Mouse (Mus musculus): ENCODE data around the gene Sarm1. TPM values are rescaled to one million over a fixed set of nuclear protein-coding genes. Genes with fewer than 3 reads are reported as not detected.

The Sarm1 gene
- polyA plus RNA-seq, 1 experiment from 2014 or later: 49.7 TPM

- Histone ChIP-seq H3K4me3 (replicated peaks; ENCODE audit: low read depth, low read length) (no peak overlapping the region), H3K4me2 (ENCODE audit: low read length) (no peak overlapping the region), H3K36me3 (ENCODE audit: control insufficient read depth, insufficient read depth, low read length) (peaks cover 46% of the 10 kb centered on the region), H3K27ac (replicated peaks; ENCODE audit: low read depth, low read length) (no peak overlapping the region), H3K9me3 (ENCODE audit: control insufficient read depth, low read length) (no peaks in the 10 kb centered on the region), H3K27me3 (ENCODE audit: control insufficient read depth, insufficient read depth, low read length) (no peaks in the 10 kb centered on the region), H3K4me1 (ENCODE audit: control insufficient read depth, insufficient read depth, low read length) (no peaks in the 10 kb centered on the region), H3K9ac (replicated peaks; ENCODE audit: low read length) (no peak overlapping the region)
- DNase-seq (no peak), ATAC-seq (ENCODE audit: low FRiP score, low TSS enrichment) (no peak)
- 82% methylated on average over 3 of the region's 3 CpGs for WGBS
These were observed 22.3 kb downstream of the Sarm1 start for GRCm38 (mm10) chr11:78475289-78475688.

- WGBS: 92% methylated on average over 10 of the region's 10 CpGs
- ATAC-seq (ENCODE audit: low FRiP score, low TSS enrichment) (no peak), DNase-seq (no peak)
These were observed 26.0 kb downstream of the Sarm1 start for GRCm38 (mm10) chr11:78471326-78472103.

DNA sequence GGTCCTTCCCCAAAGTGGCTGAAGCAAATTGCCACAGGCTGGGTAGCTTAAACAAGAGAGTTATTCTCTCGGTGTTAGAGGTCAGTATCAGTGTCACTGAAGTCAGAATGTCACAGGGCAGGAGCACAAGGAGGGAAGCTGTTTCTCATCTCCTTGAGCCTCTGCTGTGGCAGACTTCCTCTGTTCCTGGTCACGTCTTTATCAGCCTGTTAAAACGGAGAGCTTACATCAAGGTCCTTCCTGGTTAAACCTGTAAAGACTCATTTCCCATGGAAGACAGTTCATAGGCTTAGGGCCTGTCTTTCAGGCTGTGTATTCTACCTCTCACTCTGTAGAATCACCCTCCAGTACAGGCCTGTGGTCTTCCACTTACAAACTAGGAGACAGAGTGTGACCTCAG lies 29.6 kb downstream of the Sarm1 start:
- H3K27me3 ChIP-seq (ENCODE audit: control insufficient read depth, insufficient read depth, low read length): no peaks in the 10 kb centered on the region
- no peak for ATAC-seq (ENCODE audit: low FRiP score, low TSS enrichment)
- no peak overlapping the region for H3K9ac ChIP-seq (replicated peaks; ENCODE audit: low read length)
- no peak overlapping the region for H3K27ac ChIP-seq (replicated peaks; ENCODE audit: low read depth, low read length)
- H3K36me3 ChIP-seq (ENCODE audit: control insufficient read depth, insufficient read depth, low read length): peaks cover 11% of the 10 kb centered on the region
- H3K9me3 ChIP-seq (ENCODE audit: control insufficient read depth, low read length): no peaks in the 10 kb centered on the region
- DNase-seq: no peak
- no peak overlapping the region for H3K4me3 ChIP-seq (replicated peaks; ENCODE audit: low read depth, low read length)
- H3K4me2 ChIP-seq (ENCODE audit: low read length): no peak overlapping the region
- H3K4me1 ChIP-seq (ENCODE audit: control insufficient read depth, insufficient read depth, low read length): peaks cover 12% of the 10 kb centered on the region
- 77% methylated on average over 3 of the region's 3 CpGs for WGBS

More at GRCm38 (mm10) chr11:78471326-78472103, 26.0 kb downstream of the Sarm1 start:
- peaks cover 34% of the 10 kb centered on the region for H3K36me3 ChIP-seq (ENCODE audit: control insufficient read depth, insufficient read depth, low read length)
- no peaks in the 10 kb centered on the region for H3K9me3 ChIP-seq (ENCODE audit: control insufficient read depth, low read length)
- no peaks in the 10 kb centered on the region for H3K27me3 ChIP-seq (ENCODE audit: control insufficient read depth, insufficient read depth, low read length)
- no peak overlapping the region for H3K4me2 ChIP-seq (ENCODE audit: low read length)
- H3K4me1 ChIP-seq (ENCODE audit: control insufficient read depth, insufficient read depth, low read length): peaks cover 3% of the 10 kb centered on the region
- H3K4me3 ChIP-seq (replicated peaks; ENCODE audit: low read depth, low read length): no peak overlapping the region
- no peak overlapping the region for H3K27ac ChIP-seq (replicated peaks; ENCODE audit: low read depth, low read length)
- no peak overlapping the region for H3K9ac ChIP-seq (replicated peaks; ENCODE audit: low read length)

DNA sequence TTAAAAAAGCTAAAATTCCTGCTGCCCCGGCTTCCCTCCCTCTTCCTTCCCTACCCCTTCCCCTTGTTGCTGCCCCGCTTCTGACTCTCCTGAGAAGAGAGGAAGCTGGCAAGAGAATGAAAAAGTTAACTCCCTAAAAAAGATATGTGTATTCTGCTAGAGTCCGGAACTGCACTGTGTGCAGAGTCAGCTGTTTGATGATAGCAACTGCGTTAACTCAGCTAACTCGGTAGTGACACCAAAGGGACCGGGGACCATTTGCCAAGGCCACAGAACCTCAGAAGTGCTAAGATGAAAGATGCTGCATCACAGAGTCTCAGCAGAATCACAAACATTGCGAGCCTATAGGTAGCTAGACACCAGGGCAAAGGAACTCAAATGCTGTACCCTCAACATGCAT lies 30.0 kb downstream of the Sarm1 start:
- ATAC-seq (ENCODE audit: low FRiP score, low TSS enrichment): no peak
- WGBS: 92% methylated on average over 7 of the region's 7 CpGs

DNA sequence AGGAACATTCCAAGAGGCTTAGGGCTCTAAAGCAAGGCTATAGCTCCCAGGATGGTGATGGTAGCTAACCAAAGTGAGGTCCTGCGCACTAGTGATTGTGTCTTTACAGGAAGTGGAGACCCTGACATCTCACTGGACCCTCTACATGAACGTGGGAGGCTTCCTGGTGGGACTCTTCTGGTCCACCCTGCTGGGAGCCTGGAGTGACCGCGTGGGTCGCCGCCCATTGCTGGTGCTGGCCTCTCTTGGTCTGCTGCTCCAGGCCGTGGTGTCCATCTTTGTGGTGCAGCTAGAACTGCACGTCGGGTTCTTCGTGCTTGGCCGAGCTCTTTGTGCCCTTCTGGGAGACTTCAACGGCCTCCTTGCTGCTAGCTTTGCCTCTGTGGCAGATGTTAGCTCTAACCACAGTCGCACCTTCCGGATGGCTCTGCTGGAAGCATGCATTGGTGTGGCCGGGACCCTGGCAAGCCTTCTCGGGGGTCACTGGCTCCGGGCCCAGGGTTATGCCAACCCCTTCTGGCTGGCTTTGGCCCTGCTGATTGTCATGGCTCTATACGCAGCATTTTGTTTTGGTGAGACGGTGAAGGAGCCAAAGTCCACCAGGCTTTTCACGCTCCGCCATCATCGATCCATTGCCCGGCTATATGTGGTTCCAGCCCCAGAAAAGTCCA lies 31.2 kb downstream of the Sarm1 start:
- 49% methylated on average over 23 of the region's 23 CpGs for WGBS
- H3K9me3 ChIP-seq (ENCODE audit: control insufficient read depth, low read length): no peaks in the 10 kb centered on the region; the same call in 1 of the 2 replicates
- peak; percentile 11 for DNase-seq
- no peaks in the 10 kb centered on the region for H3K27me3 ChIP-seq (ENCODE audit: control insufficient read depth, insufficient read depth, low read length)
- peak overlapping the region; percentile 73 for H3K4me3 ChIP-seq (replicated peaks; ENCODE audit: low read depth, low read length)
- peak overlapping the region; percentile 86; the same call in 1 of the 2 replicates for H3K27ac ChIP-seq (replicated peaks; ENCODE audit: low read depth, low read length)
- peak overlapping the region; percentile 90 for H3K4me2 ChIP-seq (ENCODE audit: low read length)
- H3K9ac ChIP-seq (replicated peaks; ENCODE audit: low read length): peak overlapping the region; percentile 78
- no peaks in the 10 kb centered on the region for H3K36me3 ChIP-seq (ENCODE audit: control insufficient read depth, insufficient read depth, low read length)
- peak; percentile 18; the same call in 1 of the 2 replicates for ATAC-seq (ENCODE audit: low FRiP score, low TSS enrichment)
- H3K4me1 ChIP-seq (ENCODE audit: control insufficient read depth, insufficient read depth, low read length): peaks cover 12% of the 10 kb centered on the region

More for the DNA sequence above, 30.0 kb downstream of the Sarm1 start:
- Histone ChIP-seq H3K9me3 (ENCODE audit: control insufficient read depth, low read length) (no peaks in the 10 kb centered on the region), H3K9ac (replicated peaks; ENCODE audit: low read length) (no peak overlapping the region), H3K27me3 (ENCODE audit: control insufficient read depth, insufficient read depth, low read length) (no peaks in the 10 kb centered on the region), H3K4me2 (ENCODE audit: low read length) (no peak overlapping the region), H3K4me3 (replicated peaks; ENCODE audit: low read depth, low read length) (no peak overlapping the region), H3K36me3 (ENCODE audit: control insufficient read depth, insufficient read depth, low read length) (peaks cover 7% of the 10 kb centered on the region), H3K27ac (replicated peaks; ENCODE audit: low read depth, low read length) (no peak overlapping the region), H3K4me1 (ENCODE audit: control insufficient read depth, insufficient read depth, low read length) (peaks cover 12% of the 10 kb centered on the region)
- DNase-seq: no peak

GRCm38 (mm10) chr11:78465568-78466180 lies 31.9 kb downstream of the Sarm1 start, which contains the start of gene Slc46a1:
Slc46a1 (plus strand) TSS chr11:78465697.
- H3K4me3 ChIP-seq (replicated peaks; ENCODE audit: low read depth, low read length): peak within 1 kb of the TSS; percentile 73
- peak within 1 kb of the TSS; percentile 86 for H3K27ac ChIP-seq (replicated peaks; ENCODE audit: low read depth, low read length)
- H3K4me2 ChIP-seq (ENCODE audit: low read length): peak within 1 kb of the TSS; percentile 90
- H3K36me3 ChIP-seq (ENCODE audit: control insufficient read depth, insufficient read depth, low read length): no peaks in the 10 kb centered on the region
- DNase-seq: peak; percentile 90
- no peaks in the 10 kb centered on the region; the same call in 1 of the 2 replicates for H3K9me3 ChIP-seq (ENCODE audit: control insufficient read depth, low read length)
- WGBS: under 1% methylated on average over 41 of the region's 41 CpGs
- H3K4me1 ChIP-seq (ENCODE audit: control insufficient read depth, insufficient read depth, low read length): peaks cover 12% of the 10 kb centered on the region
- peak; percentile 92 for ATAC-seq (ENCODE audit: low FRiP score, low TSS enrichment)
- H3K9ac ChIP-seq (replicated peaks; ENCODE audit: low read length): peak within 1 kb of the TSS; percentile 78
- H3K27me3 ChIP-seq (ENCODE audit: control insufficient read depth, insufficient read depth, low read length): no peaks in the 10 kb centered on the region

- H3K4me2 ChIP-seq (ENCODE audit: low read length): peak overlapping the region; percentile 90
- H3K36me3 ChIP-seq (ENCODE audit: control insufficient read depth, insufficient read depth, low read length): no peaks in the 10 kb centered on the region
- H3K27me3 ChIP-seq (ENCODE audit: control insufficient read depth, insufficient read depth, low read length): no peaks in the 10 kb centered on the region
- DNase-seq (peak; percentile 32), ATAC-seq (ENCODE audit: low FRiP score, low TSS enrichment) (no peak)
- peaks cover 12% of the 10 kb centered on the region for H3K4me1 ChIP-seq (ENCODE audit: control insufficient read depth, insufficient read depth, low read length)
- peak overlapping the region; percentile 78; the same call in 1 of the 2 replicates for H3K9ac ChIP-seq (replicated peaks; ENCODE audit: low read length)
- no peaks in the 10 kb centered on the region; the same call in 1 of the 2 replicates for H3K9me3 ChIP-seq (ENCODE audit: control insufficient read depth, low read length)
- H3K27ac ChIP-seq (replicated peaks; ENCODE audit: low read depth, low read length): peak overlapping the region; percentile 86; the same call in 1 of the 2 replicates
- WGBS: 21% methylated on average over 9 of the region's 9 CpGs
- peak overlapping the region; percentile 73 for H3K4me3 ChIP-seq (replicated peaks; ENCODE audit: low read depth, low read length)
These were observed 32.4 kb downstream of the Sarm1 start for GRCm38 (mm10) chr11:78465116-78465515.

DNA sequence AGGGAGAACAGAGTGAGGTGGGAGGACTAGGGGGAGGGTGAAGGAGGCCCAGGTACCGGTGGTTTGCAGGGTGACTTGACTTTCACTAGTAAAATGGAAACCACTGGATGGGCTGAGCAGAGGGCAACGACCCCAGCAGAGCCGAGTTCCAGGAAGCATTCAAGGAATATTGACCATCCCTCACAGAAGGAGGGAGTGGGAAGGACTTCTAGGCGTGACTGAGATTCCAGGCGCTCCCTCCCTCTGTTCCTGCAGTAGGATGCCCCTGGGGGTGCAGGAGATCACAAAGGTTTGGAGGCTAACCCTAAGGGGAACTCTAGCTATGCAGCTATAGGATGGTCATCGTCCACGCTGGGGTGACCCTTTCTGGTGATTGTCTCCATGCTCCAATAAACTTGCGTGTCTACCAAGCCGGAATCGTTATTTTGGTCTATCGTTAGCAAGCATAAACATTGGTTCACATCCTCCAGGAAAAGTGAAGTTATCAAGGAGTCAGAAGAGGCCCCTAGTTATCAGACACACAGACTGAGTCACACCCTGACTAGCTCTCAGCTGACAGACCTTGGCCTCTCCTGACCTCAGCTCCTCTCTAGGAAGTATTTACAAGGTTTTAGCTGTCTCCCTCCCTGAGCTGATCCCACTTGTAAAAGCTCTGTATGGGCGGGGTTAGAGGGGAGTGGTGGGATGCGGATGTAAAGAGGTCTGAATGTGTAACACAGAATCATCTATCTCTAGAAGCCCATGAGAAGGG lies 34.1 kb downstream of the Sarm1 start:
- Histone ChIP-seq H3K27me3 (ENCODE audit: control insufficient read depth, insufficient read depth, low read length) (no peaks in the 10 kb centered on the region), H3K27ac (replicated peaks; ENCODE audit: low read depth, low read length) (no peak overlapping the region), H3K9ac (replicated peaks; ENCODE audit: low read length) (no peak overlapping the region), H3K9me3 (ENCODE audit: control insufficient read depth, low read length) (no peaks in the 10 kb centered on the region; the same call in 1 of the 2 replicates), H3K36me3 (ENCODE audit: control insufficient read depth, insufficient read depth, low read length) (no peaks in the 10 kb centered on the region), H3K4me1 (ENCODE audit: control insufficient read depth, insufficient read depth, low read length) (peaks cover 12% of the 10 kb centered on the region), H3K4me3 (replicated peaks; ENCODE audit: low read depth, low read length) (no peak overlapping the region), H3K4me2 (ENCODE audit: low read length) (no peak overlapping the region)
- 73% methylated on average over 13 of the region's 13 CpGs for WGBS
- no peak for DNase-seq
- ATAC-seq (ENCODE audit: low FRiP score, low TSS enrichment): no peak

Measured in midbrain, embryonic 14.5 days (tissue).